30 mouse cellular contexts compared by ENCODE assay signal in the genomic region with DNA sequence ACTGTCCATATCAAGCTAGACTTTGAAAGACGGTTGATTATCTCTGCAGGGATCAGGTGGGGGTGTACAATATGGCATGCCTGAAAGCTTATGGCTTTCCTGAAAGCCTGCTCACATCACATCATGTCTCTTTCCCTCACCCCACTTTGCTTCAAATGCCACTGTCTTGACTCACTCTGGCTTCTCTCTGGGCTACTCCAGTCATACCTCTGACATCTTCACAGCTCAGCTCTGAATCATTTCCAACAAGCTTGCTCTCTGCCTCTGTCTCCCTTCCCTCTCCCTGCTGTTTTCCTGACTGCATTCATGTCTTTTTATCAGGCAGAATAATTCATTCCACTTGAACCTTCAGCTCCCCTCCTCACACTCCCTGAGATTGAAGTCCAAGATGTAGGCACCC. TPM values are rescaled to one million over a fixed set of nuclear protein-coding genes. Genes with fewer than 3 reads are reported as not detected.
DNase-seq lines count a peak whose midpoint lies in the region; ATAC-seq and TF ChIP-seq lines count a peak whose summit lies in the region.
"Had no signal": no experiment of that assay in that cellular context is flagged by ENCODE, and none has a peak within 500 bp of the region (broad histone marks: within the 10 kb centered on the region; RNA-seq: fewer than 3 reads in every experiment).

No protein-coding gene starts in this region.

- H3K27me3 ChIP-seq in C2C12 (ENCODE audit: control insufficient read depth, insufficient read depth, insufficient read length) (no peaks in the 10 kb centered on the region), Patski (no peaks in the 10 kb centered on the region), myocyte (ENCODE audit: control insufficient read depth, insufficient read depth, insufficient read length) (no peaks in the 10 kb centered on the region)
- no peaks in the 10 kb centered on the region for H3K27me3 ChIP-seq in liver, postnatal 0 days (ENCODE audit: insufficient read depth, low read length)
- H3K27me3 ChIP-seq: embryonic facial prominence, embryonic 12.5 days; embryonic facial prominence, embryonic 15.5 days; forebrain, embryonic 13.5 days; hindbrain, embryonic 12.5 days; hindbrain, embryonic 15.5 days had no signal

- no peaks in the 10 kb centered on the region for H3K79me3 ChIP-seq in C2C12 (ENCODE audit: low read depth)

- no peak for TF ChIP-seq CTCF in layer of hippocampus, adult 2 months (conservative IDR thresholded peaks at IDR 0.05)
- TF ChIP-seq CTCF in C2C12 (IDR thresholded peaks at IDR 0.05; ENCODE audit: control insufficient read depth, insufficient read depth, insufficient read length) = no peak
- TF ChIP-seq CTCF in Patski (IDR thresholded peaks at IDR 0.05) = no peak
- no peak for TF ChIP-seq CTCF in liver, postnatal 0 days (IDR thresholded peaks at IDR 0.05; ENCODE audit: low read depth)

- H3K9ac ChIP-seq in liver, postnatal 0 days (replicated peaks) = no peak overlapping the region
- H3K9ac ChIP-seq: embryonic facial prominence, embryonic 12.5 days; embryonic facial prominence, embryonic 15.5 days; hindbrain, embryonic 12.5 days; hindbrain, embryonic 15.5 days had no signal

- TF ChIP-seq POLR2A in myocyte (IDR thresholded peaks at IDR 0.05; ENCODE audit: insufficient read length, low read depth) = no peak

- CTCF ChIA-PET in Patski (lab: Charles Lee) = interaction anchor here (0.9 kb wide), 1 partner anchor 13 kb away, joined by 3 read pairs; no protein-coding TSS in a partner anchor

- no peaks in the 10 kb centered on the region for H3K4me1 ChIP-seq in liver, postnatal 0 days (ENCODE audit: insufficient read depth)
- H3K4me1 ChIP-seq: embryonic facial prominence, embryonic 12.5 days; embryonic facial prominence, embryonic 15.5 days; hindbrain, embryonic 12.5 days; hindbrain, embryonic 15.5 days had no signal

- H3K79me2 ChIP-seq in C2C12 (ENCODE audit: control insufficient read depth, insufficient read depth) (no peaks in the 10 kb centered on the region), myocyte (ENCODE audit: control insufficient read depth, insufficient read depth) (no peaks in the 10 kb centered on the region)

- H3K36me3 ChIP-seq in C2C12 (ENCODE audit: control insufficient read depth, insufficient read depth) = no peaks in the 10 kb centered on the region
- H3K36me3 ChIP-seq in myocyte (ENCODE audit: control insufficient read depth, insufficient read depth) = no peaks in the 10 kb centered on the region
- H3K36me3 ChIP-seq in liver, postnatal 0 days (replicated peaks; ENCODE audit: insufficient read depth, low read length) = no peaks in the 10 kb centered on the region
- H3K36me3 ChIP-seq: embryonic facial prominence, embryonic 12.5 days; embryonic facial prominence, embryonic 15.5 days; hindbrain, embryonic 12.5 days; hindbrain, embryonic 15.5 days had no signal

- H3K4me3 ChIP-seq in layer of hippocampus, adult 2 months = no peak overlapping the region
- no peak overlapping the region for H3K4me3 ChIP-seq in C2C12 (ENCODE audit: insufficient read depth, poor library complexity, severe bottlenecking)
- no peak overlapping the region for H3K4me3 ChIP-seq in myocyte
- no peak overlapping the region for H3K4me3 ChIP-seq in liver, postnatal 0 days (ENCODE audit: low read depth, low read length)
- H3K4me3 ChIP-seq: embryonic facial prominence, embryonic 12.5 days; embryonic facial prominence, embryonic 15.5 days; erythroblast, embryonic 14.5 days; forebrain, embryonic 13.5 days; hindbrain, embryonic 12.5 days; hindbrain, embryonic 15.5 days had no signal

- ATAC-seq in Patski = peak; percentile 73
- ATAC-seq in liver, postnatal 0 days = no peak
- ATAC-seq: activated CD4-positive, CD25-positive, alpha-beta regulatory T cell, adult 4 months; CD4-positive, CD25-positive, alpha-beta regulatory T cell, adult 4 months; forebrain, embryonic 13.5 days; forebrain, embryonic 16.5 days had no signal

- H3K9me3 ChIP-seq in liver, postnatal 0 days (ENCODE audit: low read length) = no peaks in the 10 kb centered on the region
- H3K9me3 ChIP-seq: embryonic facial prominence, embryonic 12.5 days; embryonic facial prominence, embryonic 15.5 days; forebrain, embryonic 13.5 days; hindbrain, embryonic 12.5 days; hindbrain, embryonic 15.5 days had no signal

- TF ChIP-seq EP300 in liver, postnatal 0 days (IDR thresholded peaks at IDR 0.05; ENCODE audit: low read depth) = no peak

- H3K4me2 ChIP-seq in myocyte (ENCODE audit: low read depth) = peak overlapping the region; percentile 51
- no peak overlapping the region for H3K4me2 ChIP-seq in liver, postnatal 0 days (ENCODE audit: low read depth, low read length)
- H3K4me2 ChIP-seq: embryonic facial prominence, embryonic 12.5 days; embryonic facial prominence, embryonic 15.5 days; forebrain, embryonic 13.5 days; heart, embryonic 11.5 days; hindbrain, embryonic 12.5 days; hindbrain, embryonic 15.5 days had no signal

- in situ Hi-C loops in Patski (cut with MboI; ENCODE audit: low pct_unique_long_range_greater_than_20kb) = no loop called here

- no peak for DNase-seq in layer of hippocampus, adult 2 months (ENCODE audit: low spot score in 2 of 2)
- no peak for DNase-seq in layer of hippocampus, postnatal 25 days (ENCODE audit: extremely low spot score in 1 of 2, low spot score in 1 of 2)
- no peak for DNase-seq in Patski (ENCODE audit: low read depth, low spot score)
- no peak for DNase-seq in thymus, postnatal 10 days (ENCODE audit: low spot score in 2 of 2)
- DNase-seq in gastrocnemius, adult 8-10 months (ENCODE audit: low spot score in 2 of 2) = no peak
- no peak for DNase-seq in liver, postnatal 0 days
- DNase-seq: adrenal gland, postnatal 14 days; B cell, adult 2 months; cerebellum, adult 11 months; cerebellum, adult 2 months; cerebellum, adult 9-11 months; cerebellum, postnatal 25 days; gastrocnemius, postnatal 14 days; heart, adult 11 months had no signal

- H3ac ChIP-seq in C2C12 (ENCODE audit: control insufficient read depth, insufficient read length, low read depth) (no peak overlapping the region), myocyte (ENCODE audit: control insufficient read depth, insufficient read length) (no peak overlapping the region)

- POLR2A ChIA-PET in Patski (lab: Charles Lee) = no interaction called here

- 57% methylated on average over 1 of the region's 1 CpGs for WGBS in liver, postnatal 0 days (ENCODE audit: insufficient replicate concordance)

- H3K27ac ChIP-seq in layer of hippocampus, adult 2 months = peak overlapping the region; percentile 77; the same call in 1 of the 2 replicates
- H3K27ac ChIP-seq in liver, postnatal 0 days (ENCODE audit: low read depth) = no peak overlapping the region
- H3K27ac ChIP-seq: embryonic facial prominence, embryonic 12.5 days; embryonic facial prominence, embryonic 15.5 days; forebrain, embryonic 13.5 days; hindbrain, embryonic 12.5 days; hindbrain, embryonic 15.5 days had no signal

TF ChIP-seq in C2C12, 6 proteins besides CTCF, POLR2A, EP300 and RAD21:
- no peak for TF ChIP-seq USF1 (IDR thresholded peaks at IDR 0.05; ENCODE audit: low read depth)
- TF ChIP-seq MYOG (IDR thresholded peaks at IDR 0.05; ENCODE audit: control insufficient read depth, extremely low read depth, insufficient read length) = no peak
- peak; percentile 4 for TF ChIP-seq MYOD1 (IDR thresholded peaks at IDR 0.05; ENCODE audit: control insufficient read depth, insufficient read length, low read depth)
- TF ChIP-seq MAX (IDR thresholded peaks at IDR 0.05) = no peak
- TF ChIP-seq FOSL1 (IDR thresholded peaks at IDR 0.05; ENCODE audit: insufficient read depth, low read length, poor library complexity, severe bottlenecking) = peak; percentile 32
- no peak for TF ChIP-seq CEBPB (IDR thresholded peaks at IDR 0.05; ENCODE audit: low read depth)

TF ChIP-seq in myocyte, 11 proteins besides CTCF, POLR2A, EP300 and RAD21:
- TF ChIP-seq MYOD1 (IDR thresholded peaks at IDR 0.05; ENCODE audit: control insufficient read depth in 1 of 3, insufficient read length in 2 of 3, low read depth in 2 of 3) (no peak), E2F4 (IDR thresholded peaks at IDR 0.05; ENCODE audit: insufficient read depth) (no peak), SRF (IDR thresholded peaks at IDR 0.05; ENCODE audit: control insufficient read depth, insufficient read length, low read depth) (no peak), TCF3 (IDR thresholded peaks at IDR 0.05; ENCODE audit: insufficient read length, low read depth) (no peak), POLR2AphosphoS2 (IDR thresholded peaks at IDR 0.05; ENCODE audit: insufficient read length, low read depth) (no peak), REST (IDR thresholded peaks at IDR 0.05; ENCODE audit: insufficient read depth, insufficient read length) (no peak), CEBPB (IDR thresholded peaks at IDR 0.05; ENCODE audit: insufficient read depth, poor library complexity, severe bottlenecking) (no peak), MYOG (IDR thresholded peaks at IDR 0.05; ENCODE audit: control insufficient read depth in 1 of 3, insufficient read depth in 1 of 3, insufficient read length in 2 of 3, low read depth in 2 of 3) (no peak), TCF12 (IDR thresholded peaks at IDR 0.05; ENCODE audit: insufficient read depth, poor library complexity, severe bottlenecking) (no peak), MAX (IDR thresholded peaks at IDR 0.05; ENCODE audit: low read depth) (no peak), USF1 (IDR thresholded peaks at IDR 0.05; ENCODE audit: low read depth) (no peak)

RNA-seq across cellular contexts. Expression of gene Gm2115, which starts 7.4 kb away (rescaled TPM):
- total RNA-seq in layer of hippocampus, adult 2 months (2021) = 10 to 100 TPM; 81.8 to 82.2 TPM
- total RNA-seq in layer of hippocampus, postnatal 25 days (2021) = 10 to 100 TPM; 81.9 to 98.1 TPM
- 15.0 TPM for polyA plus RNA-seq in C2C12 (2012; fragmentation: generic; extraction: Trizol)
- polyA plus RNA-seq in Patski (2021) = 59.2 TPM
- 3.5 TPM for polyA plus RNA-seq in myocyte (2012; fragmentation: generic; extraction: Trizol)
- under 1 TPM; 0.07 to 0.16 (median 0.13) TPM for total RNA-seq in gastrocnemius, adult 8-10 months (2022)
- 0.04 and 0.23 TPM in 2 replicates for polyA plus RNA-seq in liver, postnatal 0 days (2015; fragmentation: Nextera tagmentation; extraction: Ambion mirVana)
- total RNA-seq: common myeloid progenitor, adult 5-6 weeks; hematopoietic stem cell, adult 5-6 weeks; MEL had no signal
- polyA plus RNA-seq: erythroblast, embryonic 14.5 days; heart, postnatal 0 days had no signal
